Mouse (Mus musculus) liver, adult (tissue): ENCODE measurements around the gene Rps28.
"Not testable (repeated sequence)": the region's sequence is repeated elsewhere in the genome, so short reads cannot be mapped to it uniquely, and the experiment has no call there.

Source experiments
- GATA4 ChIP-seq: IDR thresholded peaks from 2 replicates; pipeline ENCODE4 v1.6.1; 2014; ENCODE audit warnings: mild to moderate bottlenecking, low read length; ENCODE audit not compliant: insufficient replicate concordance

Rps28 gene

DNA sequence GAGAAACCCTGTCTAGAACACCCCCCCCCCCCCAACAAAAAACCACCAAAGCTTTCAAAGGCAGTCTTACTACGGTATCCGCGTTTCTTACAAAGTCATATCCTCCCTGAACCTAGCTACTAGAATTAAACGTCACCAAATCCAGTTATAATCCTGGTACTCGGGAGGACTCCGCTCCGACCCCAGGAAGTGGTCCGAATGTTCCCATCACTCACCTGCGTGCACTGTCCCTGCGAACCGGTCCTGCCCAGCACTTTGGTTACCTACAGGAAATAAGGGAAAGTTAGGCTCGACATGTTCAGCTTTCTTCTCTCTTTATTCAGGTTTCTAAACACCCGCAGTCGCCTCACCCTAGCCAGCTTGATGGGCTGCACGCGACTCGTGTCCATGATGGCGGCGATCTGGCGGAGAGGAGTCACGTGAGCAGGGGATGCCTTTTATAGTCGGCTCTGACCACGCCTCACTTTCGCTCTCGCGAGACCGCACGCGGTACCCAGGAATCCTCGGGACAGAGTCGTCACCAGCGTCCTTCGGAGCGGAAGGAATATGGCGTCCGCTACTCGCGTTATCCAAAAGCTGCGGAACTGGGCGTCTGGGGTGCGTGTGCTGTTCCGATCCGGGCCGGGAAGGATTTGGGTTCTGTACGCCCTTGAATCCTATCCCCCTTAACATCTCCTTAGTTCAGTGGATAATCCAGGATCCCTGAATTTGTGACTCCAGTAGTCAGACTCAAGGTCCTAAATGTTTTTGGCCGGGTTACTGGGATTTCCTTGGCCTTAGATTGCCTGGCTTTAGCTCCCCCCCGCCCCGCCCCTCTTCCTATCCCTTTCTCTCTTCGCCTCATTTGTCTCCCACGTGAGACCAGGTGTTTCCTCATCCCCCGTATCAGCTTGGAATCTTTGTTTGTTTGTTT is at the start of gene Rps28, which contains the start of gene Ndufa7:
Gene Rps28, minus strand, starts transcription at position 479 of the 913 bp plus-strand sequence.
Gene Ndufa7, plus strand, starts transcription at position 489 of the 913 bp plus-strand sequence.
- peak; percentile 70; the same call in 1 of the 2 replicates for TF ChIP-seq GATA4

DNA sequence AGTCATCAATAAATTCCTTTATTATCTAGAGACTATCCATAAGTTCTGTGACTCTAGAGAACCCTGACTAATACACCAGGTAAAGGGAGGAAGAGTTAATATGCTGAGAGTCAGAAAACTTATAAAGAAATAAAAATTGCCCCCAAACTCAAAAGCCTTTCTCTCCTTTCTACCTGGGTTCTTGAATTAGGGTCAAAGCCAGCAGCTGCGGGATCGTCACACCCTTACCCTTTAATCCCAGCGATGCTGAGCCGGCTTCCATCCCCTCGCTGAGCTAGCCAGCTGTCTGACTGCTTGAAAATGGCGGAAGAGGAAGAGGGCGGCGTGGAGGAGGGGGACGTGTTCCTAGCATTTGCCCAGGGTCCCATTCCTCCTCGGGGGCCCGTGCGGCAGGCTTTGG is 49.2 kb upstream of the Rps28 start, which contains the start of gene Gm7029:
Gene Gm7029, plus strand, starts transcription at position 301 of the 400 bp plus-strand sequence.
- not testable (repeated sequence) for TF ChIP-seq GATA4

DNA sequence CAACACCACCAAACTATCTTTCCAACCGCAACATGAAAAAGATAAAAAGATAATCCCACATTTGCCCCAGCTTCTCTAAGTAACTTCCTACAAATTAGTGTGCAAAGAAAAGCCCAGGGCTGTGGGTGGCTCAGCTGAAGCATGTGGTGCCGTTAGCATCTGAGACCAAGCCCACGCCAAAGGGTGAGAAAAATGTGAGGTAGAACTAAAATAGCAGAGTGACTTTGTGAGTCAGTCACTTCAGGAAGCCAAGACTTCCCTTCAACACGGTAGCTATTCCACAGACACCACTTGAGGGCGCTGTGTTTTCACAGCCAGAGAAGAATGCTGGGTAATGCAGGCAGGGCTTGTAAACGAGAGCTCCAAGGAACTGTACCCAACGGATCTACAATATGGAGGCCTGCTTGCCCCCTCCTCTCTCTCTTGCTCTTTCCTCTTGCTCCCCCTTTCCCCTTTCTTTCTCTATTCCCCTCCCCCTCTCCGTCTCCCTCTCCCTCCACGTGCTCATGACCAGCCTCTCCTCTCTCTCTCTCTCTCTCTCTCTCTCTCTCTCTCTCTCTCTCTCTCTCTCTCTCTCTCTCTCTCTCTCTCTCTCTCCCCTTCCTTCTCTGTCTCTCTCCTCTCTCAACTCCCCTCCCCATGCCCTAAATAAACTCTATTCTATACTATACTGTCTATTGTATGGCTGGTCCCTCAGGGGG is 41.1 kb upstream of the Rps28 start:
- TF ChIP-seq GATA4, result no peak

DNA sequence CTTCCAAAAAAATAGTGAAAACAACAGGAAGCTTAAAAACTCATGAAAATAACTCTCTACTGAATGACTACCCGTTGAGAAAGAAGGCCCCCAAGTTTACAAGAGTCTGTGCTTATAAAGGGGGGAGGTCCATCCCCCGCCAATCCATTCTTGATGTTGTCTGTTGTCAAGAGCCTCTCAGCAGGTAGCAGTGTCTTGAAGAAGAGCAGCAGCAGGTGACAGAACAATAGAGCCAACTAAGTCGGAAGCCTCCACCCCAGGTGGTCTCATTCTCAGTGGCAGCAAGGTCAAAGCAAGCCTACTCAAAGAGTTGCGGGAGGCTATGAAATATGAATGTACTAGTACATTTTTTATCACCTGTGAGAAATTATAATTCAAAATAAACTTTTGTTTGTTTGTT is 33.5 kb upstream of the Rps28 start:
- no peak for TF ChIP-seq GATA4

GRCm38 (mm10) chr17:33851331-33851730 is 27.0 kb upstream of the Rps28 start:
- no peak for TF ChIP-seq GATA4

DNA sequence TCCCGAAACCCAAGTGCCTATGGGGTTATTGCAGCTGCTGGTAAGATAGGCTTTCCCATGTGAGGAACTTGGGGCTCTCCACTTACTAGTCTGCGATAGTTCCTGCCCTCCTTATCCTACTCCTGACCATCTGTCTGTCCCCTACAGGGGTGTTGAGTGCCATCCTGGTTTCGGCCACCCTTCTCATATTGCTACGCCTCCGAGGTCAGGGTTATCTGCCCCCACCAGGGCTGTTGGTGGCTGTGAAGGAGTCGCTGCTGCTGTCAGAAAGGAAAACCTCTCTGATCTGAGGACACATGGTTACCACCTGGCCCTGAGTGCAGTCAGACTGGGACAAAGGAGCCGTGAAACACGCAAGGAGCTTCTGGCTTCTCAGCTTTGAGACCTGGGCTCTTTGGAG is 23.8 kb upstream of the Rps28 start:
- TF ChIP-seq GATA4, result no peak

DNA sequence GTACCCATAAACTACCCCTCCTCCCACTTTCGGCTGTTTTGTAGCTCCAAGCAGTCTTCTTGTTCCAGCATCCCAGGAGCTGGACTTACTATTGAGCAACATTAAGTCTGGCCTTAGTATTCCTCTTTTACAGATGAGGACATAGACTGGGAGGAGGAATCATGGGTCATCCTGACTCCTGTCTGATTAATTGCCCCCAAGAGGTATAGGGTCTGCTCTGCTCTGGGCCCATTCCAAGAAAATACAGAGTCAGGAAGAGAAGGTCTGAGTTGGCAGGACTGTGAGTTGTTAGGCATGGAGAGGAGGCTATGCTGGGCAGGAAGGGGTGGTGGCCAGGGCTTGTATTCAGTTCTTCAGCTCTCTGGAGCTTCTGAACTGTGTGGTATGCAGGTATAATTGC is 19.8 kb upstream of the Rps28 start:
- TF ChIP-seq GATA4, result no peak

GRCm38 (mm10) chr17:33842966-33843795 is 18.8 kb upstream of the Rps28 start, which contains the start of gene Cd320:
Gene Cd320, plus strand, starts transcription at chr17:33843091.
- TF ChIP-seq GATA4, result no peak

DNA sequence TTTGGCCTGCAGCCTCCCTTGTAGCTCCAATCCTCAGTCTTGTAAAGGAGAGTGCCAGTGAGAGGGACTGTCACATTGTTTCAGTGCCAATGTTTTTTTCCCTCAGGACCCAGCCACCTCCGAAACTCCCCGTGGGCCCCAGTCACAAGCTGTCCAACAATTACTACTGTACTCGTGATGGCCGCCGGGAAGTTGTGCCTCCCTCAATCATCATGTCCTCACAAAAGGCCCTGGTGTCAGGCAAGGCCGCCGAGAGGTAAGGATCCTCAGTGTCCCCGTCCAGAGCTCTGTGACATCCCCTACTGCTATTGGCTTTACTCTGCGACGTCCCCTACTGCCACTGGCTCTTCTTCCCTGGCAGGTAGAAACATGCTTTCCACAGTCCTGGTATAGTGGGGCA is 5.2 kb upstream of the Rps28 start:
- TF ChIP-seq GATA4, result no peak

DNA sequence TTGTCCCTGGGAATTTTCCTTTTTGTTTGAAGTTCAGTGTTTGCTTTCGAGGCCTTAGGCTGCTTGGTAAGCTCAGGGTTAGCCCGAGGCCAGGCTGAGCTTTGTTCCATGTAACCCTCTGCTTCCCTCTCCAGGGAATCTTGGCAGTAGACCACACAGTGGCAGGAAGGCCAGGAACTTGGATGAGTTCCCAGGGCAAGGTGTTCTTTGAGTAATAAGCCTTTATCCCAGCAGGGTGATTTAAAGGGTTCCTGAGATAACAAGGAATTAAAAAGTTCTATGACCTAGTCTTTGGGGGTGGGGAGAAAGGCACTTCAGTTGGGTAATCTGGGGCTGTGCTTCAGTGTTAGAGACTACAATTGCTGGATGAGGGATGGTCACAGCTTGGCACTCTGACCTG is 4.5 kb upstream of the Rps28 start:
- TF ChIP-seq GATA4, result peak; percentile 59; the same call in 1 of the 2 replicates

GRCm38 (mm10) chr17:33826850-33827249 is 2.5 kb upstream of the Rps28 start:
- no peak for TF ChIP-seq GATA4

DNA sequence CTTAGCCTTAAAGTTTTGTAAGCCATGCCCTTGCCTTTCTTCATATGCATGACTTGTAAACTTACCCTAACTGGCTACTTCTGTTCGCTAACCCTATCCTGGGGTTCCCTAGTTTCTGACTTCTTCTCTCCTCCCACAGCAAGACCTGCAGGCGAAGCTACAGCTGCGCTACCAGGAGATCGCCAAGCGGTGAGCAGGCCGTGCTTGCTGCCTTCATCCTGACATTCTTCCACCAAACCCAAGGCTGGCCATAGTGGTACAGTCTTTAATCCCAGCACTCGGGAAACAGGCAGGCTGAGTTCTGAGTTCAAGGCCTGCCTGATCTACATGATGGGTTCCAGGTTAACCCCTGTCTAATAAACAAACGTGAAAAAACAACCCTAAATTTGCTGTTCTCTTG is 1.1 kb upstream of the Rps28 start:
- TF ChIP-seq GATA4, result no peak

DNA sequence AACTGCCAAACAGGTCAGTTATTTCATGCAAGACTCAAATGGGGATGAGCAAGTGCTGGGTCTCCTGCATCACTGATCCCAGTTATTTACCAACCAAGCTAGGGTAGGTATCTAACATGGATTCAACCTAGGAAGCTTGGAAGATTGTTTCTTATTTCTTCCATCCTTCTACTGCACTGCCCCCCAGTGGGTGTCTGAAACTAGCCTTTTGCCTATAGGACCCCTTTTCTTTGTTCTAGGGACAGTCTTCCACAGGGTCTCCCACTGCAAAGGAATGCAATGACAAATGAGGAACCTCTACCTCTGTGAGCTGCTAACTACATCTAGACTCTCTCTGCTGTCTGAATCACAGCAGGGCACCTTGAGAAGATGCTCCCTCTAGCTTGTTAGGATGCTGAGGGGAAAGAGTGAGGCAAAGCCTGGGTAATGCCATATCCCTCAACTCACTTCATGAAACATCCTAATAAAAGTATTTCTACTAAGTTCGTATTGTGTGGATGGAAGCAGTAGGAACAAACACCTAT is 1.9 kb downstream of the Rps28 start:
- TF ChIP-seq GATA4, result no peak

DNA sequence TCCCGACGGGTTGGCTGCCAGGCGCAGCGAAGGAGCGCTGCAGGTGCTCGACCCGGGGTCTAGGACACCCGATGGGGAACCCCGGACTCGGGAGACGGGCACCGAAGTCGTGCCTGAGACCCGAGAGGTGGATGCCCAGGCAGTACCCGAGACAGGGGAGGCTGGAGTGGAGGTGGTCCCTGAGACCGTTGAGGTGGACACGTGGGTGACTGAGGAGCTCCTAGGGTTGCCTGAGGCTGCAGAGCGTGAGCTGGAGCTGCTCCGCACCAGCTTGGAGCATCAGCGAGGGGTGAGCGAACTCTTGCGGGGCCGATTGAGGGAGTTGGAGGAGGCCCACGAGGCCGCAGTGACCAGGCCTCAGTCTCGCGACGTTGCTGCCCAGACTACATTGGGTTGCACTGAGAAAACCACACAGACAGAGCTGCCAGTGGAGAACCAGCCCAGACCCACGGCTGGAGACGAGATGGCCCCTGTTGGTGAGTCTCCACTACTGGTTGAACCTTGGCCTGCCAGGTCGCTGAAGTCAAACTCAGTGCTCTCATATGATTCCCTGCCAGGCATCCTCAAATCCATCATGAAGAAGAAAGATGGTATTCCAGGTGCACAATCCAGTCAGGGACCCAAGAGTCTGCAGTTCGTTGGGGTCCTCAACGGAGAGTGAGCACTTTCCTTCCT is 6.3 kb downstream of the Rps28 start:
- TF ChIP-seq GATA4, result no peak
